Mouse (Mus musculus) intestine, postnatal 0 days (tissue): ENCODE measurements around the gene Hist2h3c1. TPM values are rescaled to one million over a fixed set of nuclear protein-coding genes. Genes with fewer than 3 reads are reported as not detected.

Experiments
- ATAC-seq: fragments of 200-750 bp; cut with Nextera tagmentation; 2 replicates; pipeline ENCODE4 v1.8.0; 2017; ENCODE audit warnings: mild to moderate bottlenecking, moderate TSS enrichment, moderate library complexity
- H3K27ac ChIP-seq: fragments of 300-500 bp; sonication (generic); 2 replicates; pipeline ENCODE4 v1.5.1; 2014; ENCODE audit warnings: mild to moderate bottlenecking, low read depth, low read length, moderate library complexity
- H3K27me3 ChIP-seq: fragments of 300-500 bp; sonication (generic); replicated peaks from 2 replicates; pipeline ENCODE4 v1.6.1; 2014; ENCODE audit warnings: low read length, mixed read lengths; ENCODE audit not compliant: control insufficient read depth, insufficient read depth
- H3K36me3 ChIP-seq: fragments of 300-500 bp; sonication (generic); 2 replicates; pipeline ENCODE4 v1.6.1; 2014; ENCODE audit warnings: mild to moderate bottlenecking, moderate library complexity; ENCODE audit not compliant: control insufficient read depth, insufficient read depth
- H3K4me1 ChIP-seq: fragments of 300-500 bp; sonication (generic); replicated peaks from 2 replicates; pipeline ENCODE4 v1.6.1; 2014; ENCODE audit warnings: antibody characterized with exemption, low read length, mixed read lengths; ENCODE audit not compliant: control insufficient read depth, insufficient read depth
- H3K4me2 ChIP-seq: fragments of 300-500 bp; sonication (generic); replicated peaks from 2 replicates; pipeline ENCODE4 v1.6.1; 2014; ENCODE audit warnings: low read depth, mild to moderate bottlenecking, moderate library complexity
- H3K4me3 ChIP-seq: fragments of 300-500 bp; sonication (generic); 2 replicates; pipeline ENCODE4 v1.5.1; 2014; ENCODE audit warnings: low read depth, low read length
- H3K9ac ChIP-seq: fragments of 300-500 bp; sonication (generic); 2 replicates; pipeline ENCODE4 v1.6.1; 2014; ENCODE audit warnings: mild to moderate bottlenecking, low read depth, low read length
- H3K9me3 ChIP-seq: fragments of 300-500 bp; sonication (generic); 2 replicates; pipeline ENCODE4 v1.6.1; 2016; ENCODE audit warnings: mixed run types; ENCODE audit not compliant: control insufficient read depth
- CTCF ChIP-seq: sonication (generic); IDR thresholded peaks from 2 replicates; pipeline ENCODE4 v1.5.1; 2016; ENCODE audit warnings: low read depth, mild to moderate bottlenecking, control low read depth, antibody characterized with exemption, moderate library complexity
- WGBS: fragments of 180-500 bp; shearing (Covaris S2); extraction: QIAGEN DNeasy Blood & Tissue Kit; methylation state at CpG from one replicate; pipeline ENCODE4 v1.1.7; 2014; 5-methylcytosine and 5-hydroxymethylcytosine counted together
- polyA plus RNA-seq: library from polyadenylated mRNA; unstranded; fragments of >200 nt; fragmentation: Nextera tagmentation; extraction: Ambion mirVana; gene quantifications from 2 replicates; pipeline ENCODE4 v1.2.1, GENCODE M21; 2015

Hist2h3c1 gene
- polyA plus RNA-seq, 1 experiment from 2014 or later: 0.42 TPM

DNA sequence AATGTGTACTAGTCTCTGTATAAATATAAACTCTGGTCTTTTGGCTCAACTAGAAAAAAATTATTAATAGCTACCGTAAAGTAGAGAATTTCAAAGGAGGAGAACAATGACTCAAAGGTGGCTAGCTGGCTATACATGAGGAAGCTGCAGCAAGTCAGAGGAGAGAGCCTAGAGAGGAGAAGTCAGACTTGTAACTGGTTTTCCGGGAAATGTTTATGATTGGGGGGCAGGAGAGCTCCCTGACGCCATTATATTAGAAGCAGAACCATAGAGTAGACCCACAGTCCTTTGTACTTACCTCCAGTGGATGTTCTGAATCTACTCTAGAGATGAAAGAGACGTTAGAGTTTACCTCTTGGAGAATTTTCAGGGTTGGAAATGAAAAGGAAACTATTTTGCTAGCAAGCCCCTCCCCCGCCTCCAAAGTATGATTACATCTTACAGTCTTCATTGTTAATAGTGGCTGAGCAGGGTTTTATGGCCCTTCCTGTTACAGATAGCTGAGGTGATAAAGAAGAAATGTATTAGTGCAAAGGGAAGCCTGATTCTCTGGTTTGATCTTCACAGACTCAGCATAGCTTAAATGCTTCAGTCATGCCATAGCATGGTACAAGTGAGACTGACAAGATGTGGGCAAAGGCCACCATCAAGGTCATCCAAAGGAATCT lies 9.6 kb downstream of the Hist2h3c1 start:
- peak overlapping the region; percentile 33; the same call in 1 of the 2 replicates for H3K4me2 ChIP-seq
- 0 out of 2 replicates have a peak overlapping the region, but pooled peaks have one; percentile 6 for H3K4me3 ChIP-seq
- H3K27me3 ChIP-seq: no peaks in the 10 kb centered on the region
- no peaks in the 10 kb centered on the region for H3K9me3 ChIP-seq
- peak; percentile 64 for ATAC-seq
- TF ChIP-seq CTCF: no peak
- no peak overlapping the region for H3K9ac ChIP-seq
- 23% methylated on average over 5 of the region's 5 CpGs for WGBS
- no peaks in the 10 kb centered on the region for H3K36me3 ChIP-seq
- no peak overlapping the region for H3K27ac ChIP-seq
- no peaks in the 10 kb centered on the region for H3K4me1 ChIP-seq

DNA sequence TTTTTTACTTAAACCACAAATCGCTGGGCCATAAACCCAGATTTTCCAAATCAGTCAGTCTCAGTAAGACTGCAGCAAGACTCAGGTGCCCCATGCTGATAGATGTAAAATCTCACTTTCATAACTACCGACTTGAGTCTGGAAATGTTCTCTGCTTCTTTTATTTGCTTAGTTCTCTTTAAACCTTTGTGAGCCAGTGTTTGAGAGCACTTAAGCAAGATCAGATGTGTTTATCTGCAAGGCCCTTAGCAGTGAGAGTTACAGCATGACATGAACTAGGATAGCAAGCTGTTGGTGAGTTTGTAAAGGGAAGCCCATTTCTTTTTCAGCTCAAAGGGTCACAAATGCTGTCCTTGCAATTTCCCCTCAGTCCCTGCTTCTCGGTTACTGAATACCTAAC lies 10.7 kb downstream of the Hist2h3c1 start:
- WGBS: 68% methylated on average over 3 of the region's 3 CpGs
- Histone ChIP-seq H3K27ac (no peak overlapping the region), H3K9ac (no peak overlapping the region), H3K36me3 (no peaks in the 10 kb centered on the region), H3K27me3 (no peaks in the 10 kb centered on the region), H3K4me3 (no peak overlapping the region), H3K4me2 (no peak overlapping the region), H3K9me3 (no peaks in the 10 kb centered on the region), H3K4me1 (no peaks in the 10 kb centered on the region)
- no peak for TF ChIP-seq CTCF
- no peak for ATAC-seq

DNA sequence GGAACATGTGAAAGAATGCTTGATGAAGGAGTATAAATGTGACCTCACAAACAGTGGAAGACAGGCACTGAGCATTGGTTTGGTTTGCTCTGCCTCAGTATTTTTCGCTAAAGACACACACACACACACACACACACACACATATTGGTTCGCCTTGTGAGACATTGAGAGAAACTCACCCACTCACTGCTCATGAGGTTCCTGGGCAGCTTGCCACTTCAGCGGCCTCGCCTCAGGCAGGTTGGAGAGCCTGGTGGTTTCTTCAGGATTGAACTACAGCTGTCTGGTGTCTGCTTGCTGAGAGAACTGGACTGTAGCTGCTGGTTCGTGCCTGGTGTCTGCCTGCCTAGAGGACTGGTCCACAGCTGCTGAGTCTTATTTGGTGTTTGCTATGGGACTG lies 13.7 kb downstream of the Hist2h3c1 start:
- H3K36me3 ChIP-seq: no peaks in the 10 kb centered on the region
- no peak for TF ChIP-seq CTCF
- WGBS: 95% methylated on average over 5 of the region's 5 CpGs
- no peak overlapping the region for H3K4me3 ChIP-seq
- no peaks in the 10 kb centered on the region for H3K4me1 ChIP-seq
- no peak overlapping the region for H3K27ac ChIP-seq
- no peaks in the 10 kb centered on the region for H3K9me3 ChIP-seq
- H3K4me2 ChIP-seq: no peak overlapping the region
- H3K9ac ChIP-seq: no peak overlapping the region
- ATAC-seq: no peak
- H3K27me3 ChIP-seq: no peaks in the 10 kb centered on the region

DNA sequence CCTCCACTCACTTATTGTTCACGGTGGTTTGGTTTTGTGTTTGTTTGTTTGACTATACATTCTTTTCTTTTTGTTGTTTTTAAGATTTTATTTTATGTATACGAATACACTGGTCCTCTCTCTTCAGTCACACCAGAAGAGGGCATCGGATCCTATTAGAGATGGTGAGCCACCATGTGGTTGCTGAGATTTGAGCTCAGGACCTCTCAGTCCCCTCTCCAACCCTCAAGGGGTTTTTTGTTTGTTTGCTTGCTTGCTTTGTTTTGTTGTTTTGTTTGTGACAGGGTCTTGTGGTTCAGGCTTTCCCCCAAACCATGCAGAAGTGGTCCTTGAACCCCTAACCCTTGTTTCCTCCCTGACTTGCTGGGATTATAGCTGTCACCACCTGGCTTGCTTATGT lies 15.1 kb downstream of the Hist2h3c1 start:
- no peak overlapping the region for H3K27ac ChIP-seq
- WGBS: 60% methylated on average over 3 of the region's 3 CpGs
- TF ChIP-seq CTCF: no peak
- H3K9ac ChIP-seq: no peak overlapping the region
- H3K4me2 ChIP-seq: peak overlapping the region; percentile 85
- H3K36me3 ChIP-seq: no peaks in the 10 kb centered on the region
- H3K4me1 ChIP-seq: no peaks in the 10 kb centered on the region
- no peak for ATAC-seq
- no peaks in the 10 kb centered on the region for H3K27me3 ChIP-seq
- no peak overlapping the region for H3K4me3 ChIP-seq
- no peaks in the 10 kb centered on the region for H3K9me3 ChIP-seq

DNA sequence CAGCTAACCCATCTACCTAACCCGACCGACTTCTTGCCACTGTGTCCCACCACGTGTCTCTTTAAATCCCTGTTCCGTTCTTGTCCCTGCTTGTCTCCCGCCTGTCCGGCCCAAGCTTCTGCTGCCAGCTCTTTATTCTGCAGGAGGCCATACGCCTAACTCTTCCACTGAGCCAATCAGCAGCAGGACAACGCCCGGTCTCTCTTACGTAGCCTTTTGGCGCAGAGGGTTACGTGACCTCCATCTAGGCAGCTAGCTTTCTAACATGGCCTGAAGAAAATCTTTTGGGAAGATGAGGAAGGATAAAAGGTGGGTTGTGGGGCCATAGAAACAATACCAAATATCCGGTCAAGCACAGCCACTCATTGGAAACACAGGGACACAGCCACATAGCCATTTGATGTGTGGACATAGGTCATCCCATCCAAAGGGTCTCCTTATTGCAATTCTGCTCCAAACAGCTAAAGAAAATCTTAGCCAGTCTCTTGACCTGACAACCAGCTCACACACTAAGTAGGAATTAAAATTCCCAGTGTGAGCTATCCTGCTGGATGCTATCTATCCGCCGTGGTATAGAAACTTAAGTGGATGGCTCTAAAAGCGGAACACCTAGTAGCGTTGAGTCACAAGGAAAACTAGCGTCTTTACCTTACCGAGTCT lies 15.9 kb downstream of the Hist2h3c1 start:
- no peak for TF ChIP-seq CTCF
- Histone ChIP-seq H3K4me1 (no peaks in the 10 kb centered on the region), H3K4me2 (peak overlapping the region; percentile 85), H3K36me3 (no peaks in the 10 kb centered on the region), H3K27ac (peak overlapping the region; percentile 94), H3K9me3 (no peaks in the 10 kb centered on the region), H3K4me3 (peak overlapping the region; percentile 62), H3K9ac (peak overlapping the region; percentile 72), H3K27me3 (no peaks in the 10 kb centered on the region)
- peak; percentile 42; the same call in 1 of the 2 replicates for ATAC-seq
- WGBS: under 1% methylated on average over 19 of the region's 19 CpGs

DNA sequence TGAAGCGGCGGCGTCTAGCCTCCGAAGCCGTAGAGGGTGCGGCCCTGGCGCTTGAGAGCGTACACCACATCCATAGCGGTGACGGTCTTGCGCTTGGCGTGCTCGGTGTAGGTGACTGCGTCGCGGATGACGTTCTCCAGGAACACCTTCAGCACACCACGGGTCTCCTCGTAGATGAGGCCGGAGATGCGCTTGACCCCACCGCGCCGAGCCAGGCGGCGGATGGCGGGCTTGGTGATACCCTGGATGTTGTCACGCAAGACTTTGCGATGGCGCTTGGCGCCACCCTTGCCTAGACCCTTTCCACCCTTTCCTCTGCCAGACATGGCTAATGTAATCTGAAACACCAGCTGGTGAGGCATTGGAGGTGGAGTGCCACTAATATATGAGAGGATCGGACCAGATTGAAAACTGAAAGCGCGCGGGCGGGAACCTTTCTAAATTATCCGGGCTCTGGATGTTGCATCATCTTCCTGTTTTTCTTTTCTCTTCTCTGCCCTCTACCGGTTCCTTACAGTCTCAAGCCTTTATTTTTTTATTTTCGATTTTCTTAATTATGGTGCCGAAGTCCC lies 16.6 kb downstream of the Hist2h3c1 start, which contains the start of gene Hist2h4:
TSS of gene Hist2h4 (minus strand) at position 333 of the 572 bp plus-strand sequence.
- Histone ChIP-seq H3K36me3 (no peaks in the 10 kb centered on the region), H3K9ac (peak within 1 kb of the TSS; percentile 72), H3K4me1 (no peaks in the 10 kb centered on the region), H3K4me3 (peak within 1 kb of the TSS; percentile 62), H3K9me3 (no peaks in the 10 kb centered on the region), H3K27ac (peak within 1 kb of the TSS; percentile 94), H3K27me3 (no peaks in the 10 kb centered on the region), H3K4me2 (peak within 1 kb of the TSS; percentile 85)
- TF ChIP-seq CTCF: peak; percentile 69
- peak; percentile 83 for ATAC-seq
- WGBS: under 1% methylated on average over 40 of the region's 40 CpGs
